Mouse (Mus musculus) testis, postnatal 10 days (tissue): ENCODE results near the gene Smtn.

Experiments used
- DNase-seq: peaks from one replicate; pipeline ENCODE4 v3.0.0; 2021; ENCODE audit warnings: low spot score

Smtn gene

GRCm38 (mm10) chr11:3509181-3510085 is 31.0 kb downstream of the Smtn start:
- DNase-seq: no peak

- DNase-seq: no peak
These were observed 32.2 kb downstream of the Smtn start for GRCm38 (mm10) chr11:3508226-3508625.

- DNase-seq: no peak
These were observed 36.4 kb downstream of the Smtn start for GRCm38 (mm10) chr11:3503755-3504693.

GRCm38 (mm10) chr11:3502459-3503072 is 37.8 kb downstream of the Smtn start:
- DNase-seq: peak; percentile 41

- peak; percentile 49 for DNase-seq
These were observed 38.4 kb downstream of the Smtn start for GRCm38 (mm10) chr11:3502057-3502456.

GRCm38 (mm10) chr11:3497296-3497695 is 43.1 kb downstream of the Smtn start:
- DNase-seq: no peak

DNA sequence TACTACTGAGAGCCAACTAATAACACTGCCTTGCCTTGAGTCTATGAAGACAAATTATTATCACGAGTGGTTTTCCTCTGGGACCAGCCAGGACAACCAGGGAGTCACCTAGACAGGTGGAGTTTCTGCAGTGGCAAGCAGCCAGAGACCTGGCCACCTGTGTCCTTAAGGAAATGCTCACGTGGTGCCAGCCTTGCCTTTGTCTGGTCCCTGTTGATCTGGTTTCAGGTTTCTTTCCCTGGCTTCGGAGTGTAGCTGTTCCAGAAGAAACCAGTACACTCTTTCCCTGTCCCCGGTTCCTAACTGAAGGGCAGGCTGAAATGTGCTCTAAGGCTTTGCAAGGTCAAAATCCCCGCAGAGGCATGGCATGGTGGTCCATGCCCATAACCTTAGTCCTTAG is 43.7 kb downstream of the Smtn start:
- DNase-seq: no peak

DNA sequence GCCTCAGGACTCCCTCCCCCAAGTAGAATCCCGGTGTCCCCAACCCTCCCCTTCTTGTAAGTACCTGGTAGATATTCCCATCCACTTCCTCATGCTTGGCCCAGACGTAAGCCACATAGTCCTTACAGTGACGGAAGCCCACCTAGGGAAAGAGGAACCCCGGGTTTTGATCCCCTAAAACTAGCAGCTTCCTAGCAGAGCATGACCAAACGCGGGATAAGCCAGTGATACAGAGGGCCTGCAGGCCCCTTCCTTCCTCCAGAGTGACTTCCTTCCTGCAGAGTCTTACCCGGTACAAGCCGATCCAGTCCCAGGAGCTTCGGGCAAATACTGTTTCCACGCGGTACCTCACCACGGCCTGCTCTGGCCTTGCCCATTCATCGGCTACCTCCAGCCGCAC is 44.9 kb downstream of the Smtn start:
- DNase-seq: no peak

- DNase-seq: no peak
These were observed 45.6 kb downstream of the Smtn start for GRCm38 (mm10) chr11:3494857-3495256.

- DNase-seq: no peak
These were observed 47.7 kb downstream of the Smtn start for GRCm38 (mm10) chr11:3492748-3493147.

GRCm38 (mm10) chr11:3489036-3489435 is 51.4 kb downstream of the Smtn start:
- no peak for DNase-seq

DNA sequence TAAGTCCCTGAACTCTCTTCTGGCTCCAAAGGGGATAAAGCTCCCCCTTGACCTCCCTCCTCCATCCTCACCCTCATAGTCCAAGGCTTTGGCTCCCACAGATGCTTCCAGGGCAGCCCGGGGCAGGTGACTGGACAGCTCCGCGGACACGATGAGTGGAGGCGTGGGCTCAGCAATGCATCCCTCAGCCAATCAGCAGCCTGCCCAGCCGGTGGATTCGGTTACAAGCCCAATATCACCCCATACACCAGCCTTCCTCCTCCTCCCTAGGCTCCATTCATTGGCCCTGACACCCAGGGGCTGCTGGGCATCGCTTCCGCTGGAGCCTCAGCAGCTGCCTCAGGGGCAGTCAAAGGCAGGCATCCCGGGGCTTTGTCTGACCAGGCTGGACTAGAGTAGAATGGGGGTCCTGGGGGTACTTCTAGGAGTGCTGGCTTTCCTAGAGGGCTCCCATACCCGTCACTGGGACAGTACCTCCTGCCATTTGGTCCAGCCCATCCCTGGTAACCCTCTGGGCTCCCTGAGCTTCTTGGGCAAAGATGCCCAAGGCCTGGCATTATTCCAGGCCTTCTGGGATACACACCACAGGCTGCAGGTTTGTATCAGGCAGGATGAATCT is 52.4 kb downstream of the Smtn start, which contains the start of gene Pla2g3:
TSS of gene Pla2g3 (plus strand) at position 333 of the 619 bp plus-strand sequence.
- DNase-seq: no peak

GRCm38 (mm10) chr11:3486349-3486748 is 54.1 kb downstream of the Smtn start:
- no peak for DNase-seq

- DNase-seq: no peak
These were observed 56.3 kb downstream of the Smtn start for GRCm38 (mm10) chr11:3483980-3484642.

DNA sequence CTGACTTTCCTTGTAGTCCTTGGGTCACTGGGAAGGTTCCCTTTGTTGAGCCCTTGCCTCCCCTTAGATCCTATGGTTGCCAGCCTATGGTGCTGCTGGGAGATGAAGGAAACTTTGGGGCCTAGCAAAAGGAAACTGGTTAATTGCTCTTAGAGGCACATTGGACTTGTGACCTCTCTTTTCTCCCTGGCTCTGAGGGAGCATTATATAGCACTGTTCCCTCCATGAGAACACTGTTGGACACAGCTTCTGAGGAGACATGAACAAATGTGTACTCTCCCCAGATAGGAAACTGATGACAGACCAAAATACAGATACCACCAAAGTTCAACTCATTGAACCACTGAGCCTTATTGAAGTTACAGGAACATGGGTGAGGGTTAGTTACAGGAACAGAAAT is 64.9 kb downstream of the Smtn start:
- DNase-seq: no peak

DNA sequence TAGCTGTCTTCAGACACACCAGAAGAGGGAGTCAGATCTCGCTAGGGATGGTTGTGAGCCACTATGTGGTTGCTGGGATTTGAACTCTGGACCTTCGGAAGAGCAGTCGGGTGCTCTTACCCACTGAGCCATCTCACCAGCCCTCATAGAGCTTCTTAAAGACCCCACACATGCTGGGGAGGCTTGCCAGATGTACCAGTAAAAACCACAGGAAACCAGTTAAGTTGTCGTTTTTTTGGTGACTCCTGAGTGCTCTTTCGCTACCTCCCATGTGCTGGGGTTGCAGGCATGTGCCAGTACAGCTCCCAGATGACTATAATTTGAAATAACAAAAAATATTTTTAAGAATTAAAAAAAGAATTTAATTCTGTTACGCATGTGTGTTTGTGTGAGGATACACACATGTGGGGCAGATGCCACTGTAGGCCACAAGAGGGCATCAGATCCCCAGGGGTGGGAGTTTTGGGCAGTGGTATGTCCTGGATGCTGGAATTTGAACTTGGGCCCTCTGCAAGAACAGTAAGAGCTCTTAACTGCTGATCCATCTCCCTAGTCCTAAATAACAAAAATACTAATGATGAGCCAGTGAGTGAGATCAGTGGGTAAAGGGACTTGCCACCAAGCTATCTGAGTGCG is 65.8 kb downstream of the Smtn start:
- no peak for DNase-seq

GRCm38 (mm10) chr11:3472484-3472883 is 67.9 kb downstream of the Smtn start:
- DNase-seq: peak; percentile 95

- no peak for DNase-seq
These were observed 69.0 kb downstream of the Smtn start for GRCm38 (mm10) chr11:3471448-3471850.
